Comparison of ENCODE assay signal across 17 mouse cellular contexts in the genomic region with DNA sequence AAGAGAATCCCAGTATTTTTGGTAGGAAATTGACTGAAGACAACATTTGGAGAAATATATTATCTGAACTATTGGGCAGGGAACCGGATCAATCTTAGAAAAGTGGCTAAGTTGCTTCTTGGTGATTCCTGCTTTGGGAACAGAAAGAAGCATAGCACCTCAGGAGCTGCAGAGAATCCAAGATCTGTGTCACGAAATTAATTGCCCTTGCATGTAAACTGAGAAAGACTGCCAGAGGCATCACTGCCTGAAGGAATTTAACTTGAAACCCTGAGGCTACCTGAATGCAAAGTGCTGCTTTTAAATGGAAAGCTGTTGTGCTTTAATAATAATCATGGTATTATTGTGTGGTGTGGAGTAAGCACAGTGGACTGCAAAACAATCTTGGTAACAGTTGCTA.
"Had no signal": no experiment of that assay in that cellular context is flagged by ENCODE, and none has a peak within 500 bp of the region (broad histone marks: within the 10 kb centered on the region; RNA-seq: fewer than 3 reads in every experiment).

No protein-coding gene starts in this region.

- H3K4me3 ChIP-seq: midbrain, embryonic 12.5 days; midbrain, embryonic 15.5 days; myocyte; neural tube, embryonic 13.5 days; neural tube, embryonic 15.5 days; stomach, embryonic 15.5 days had no signal

- H3K27ac ChIP-seq: liver, embryonic 14.5 days; midbrain, embryonic 12.5 days; midbrain, embryonic 15.5 days; neural tube, embryonic 13.5 days; neural tube, embryonic 15.5 days; stomach, embryonic 15.5 days; stomach, postnatal 0 days had no signal

- H3K4me1 ChIP-seq: midbrain, embryonic 12.5 days; midbrain, embryonic 15.5 days; neural tube, embryonic 13.5 days; neural tube, embryonic 15.5 days; stomach, embryonic 15.5 days had no signal

- H3K9ac ChIP-seq: liver, embryonic 14.5 days; lung, embryonic 14.5 days; midbrain, embryonic 12.5 days; midbrain, embryonic 15.5 days; neural tube, embryonic 13.5 days; neural tube, embryonic 15.5 days; stomach, embryonic 15.5 days had no signal

- H3K27me3 ChIP-seq: midbrain, embryonic 12.5 days; midbrain, embryonic 15.5 days; neural tube, embryonic 13.5 days; neural tube, embryonic 15.5 days; stomach, embryonic 15.5 days had no signal

- ATAC-seq: midbrain, embryonic 15.5 days had no signal

- H3K36me3 ChIP-seq: midbrain, embryonic 12.5 days; midbrain, embryonic 15.5 days; neural tube, embryonic 13.5 days; neural tube, embryonic 15.5 days; stomach, embryonic 15.5 days had no signal

- H3K4me2 ChIP-seq: lung, embryonic 14.5 days; midbrain, embryonic 12.5 days; midbrain, embryonic 15.5 days; neural tube, embryonic 13.5 days; neural tube, embryonic 15.5 days; stomach, embryonic 15.5 days had no signal

- DNase-seq: lung, adult 18-20 months; lung, embryonic 14.5 days; lung, postnatal 10 days; lung, postnatal 4 days; retina, postnatal 1 day; right cerebral cortex, adult 18-20 months; thymus, adult 2 months; thymus, postnatal 25 days; thymus, postnatal 4 days had no signal

- H3K9me3 ChIP-seq: midbrain, embryonic 12.5 days; midbrain, embryonic 15.5 days; neural tube, embryonic 13.5 days; neural tube, embryonic 15.5 days; stomach, embryonic 15.5 days had no signal
